Mouse (Mus musculus): ENCODE measurements around the gene Dync1i2. TPM values are rescaled to one million over a fixed set of nuclear protein-coding genes. Genes with fewer than 3 reads are reported as not detected.
A peak's percentile ranks its signal among the peaks of the same experiment; 100 is the strongest.

Dync1i2 gene
- 69.3 and 71.0 TPM in 2 replicates for polyA plus RNA-seq (2015; fragmentation: Nextera tagmentation; extraction: Ambion mirVana)

DNA sequence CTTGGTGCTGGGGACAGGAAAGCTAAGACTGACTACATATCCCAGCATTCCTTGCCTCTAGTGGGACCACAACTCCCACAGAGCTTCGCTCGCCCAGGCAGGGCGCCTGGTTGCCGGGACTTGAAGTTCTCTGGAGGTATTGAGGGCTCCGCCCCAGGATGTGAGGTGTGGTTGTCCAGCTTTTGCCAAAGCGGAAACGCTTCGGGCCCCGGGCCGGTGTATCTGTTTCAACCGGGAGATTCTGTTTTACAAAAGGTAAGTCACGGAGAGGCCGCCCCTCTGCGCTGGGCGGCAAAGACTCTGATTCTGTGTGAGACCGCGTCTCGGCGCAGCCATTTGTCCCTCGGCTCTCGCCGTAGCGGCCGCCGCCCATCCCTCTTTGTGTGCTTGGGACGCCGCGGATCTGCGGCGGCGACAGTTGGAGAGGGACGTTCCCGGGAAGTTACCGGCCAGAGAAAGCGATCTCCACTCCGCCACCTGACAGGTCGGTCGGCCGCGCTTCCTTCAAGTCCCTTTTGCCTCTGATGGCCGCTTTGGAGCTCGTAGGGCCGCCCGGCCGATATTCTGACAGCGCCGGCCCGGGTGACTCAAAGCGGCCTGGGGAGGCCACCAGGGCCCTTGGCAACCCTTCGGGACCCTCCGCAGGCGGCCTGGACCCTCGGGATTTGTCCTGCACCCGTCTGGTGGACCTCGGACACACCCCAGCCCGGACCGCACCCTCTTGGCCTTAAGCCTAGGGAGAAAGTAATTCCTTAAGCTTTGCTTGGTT lies at the start of gene Dync1i2:
Dync1i2 (plus strand) TSS at position 116 of the 769 bp plus-strand sequence.
- Histone ChIP-seq H3K9me3 (ENCODE audit: control insufficient read depth, low read length) (no peaks in the 10 kb centered on the region), H3K9ac (ENCODE audit: low read depth, low read length) (peak within 1 kb of the TSS; percentile 93), H3K27me3 (replicated peaks; ENCODE audit: control insufficient read depth, insufficient read depth, low read length) (no peaks in the 10 kb centered on the region), H3K4me2 (ENCODE audit: low read depth, low read length) (peak within 1 kb of the TSS; percentile 58), H3K4me1 (ENCODE audit: control insufficient read depth, insufficient read depth, low read length) (no peaks in the 10 kb centered on the region), H3K36me3 (ENCODE audit: control insufficient read depth, insufficient read depth, low read length) (no peaks in the 10 kb centered on the region), H3K4me3 (ENCODE audit: low read length) (peak within 1 kb of the TSS; percentile 99), H3K27ac (ENCODE audit: low read length) (peak within 1 kb of the TSS; percentile 86)
- WGBS = under 1% methylated on average over 57 of the region's 57 CpGs
- ATAC-seq = peak; percentile 100

DNA sequence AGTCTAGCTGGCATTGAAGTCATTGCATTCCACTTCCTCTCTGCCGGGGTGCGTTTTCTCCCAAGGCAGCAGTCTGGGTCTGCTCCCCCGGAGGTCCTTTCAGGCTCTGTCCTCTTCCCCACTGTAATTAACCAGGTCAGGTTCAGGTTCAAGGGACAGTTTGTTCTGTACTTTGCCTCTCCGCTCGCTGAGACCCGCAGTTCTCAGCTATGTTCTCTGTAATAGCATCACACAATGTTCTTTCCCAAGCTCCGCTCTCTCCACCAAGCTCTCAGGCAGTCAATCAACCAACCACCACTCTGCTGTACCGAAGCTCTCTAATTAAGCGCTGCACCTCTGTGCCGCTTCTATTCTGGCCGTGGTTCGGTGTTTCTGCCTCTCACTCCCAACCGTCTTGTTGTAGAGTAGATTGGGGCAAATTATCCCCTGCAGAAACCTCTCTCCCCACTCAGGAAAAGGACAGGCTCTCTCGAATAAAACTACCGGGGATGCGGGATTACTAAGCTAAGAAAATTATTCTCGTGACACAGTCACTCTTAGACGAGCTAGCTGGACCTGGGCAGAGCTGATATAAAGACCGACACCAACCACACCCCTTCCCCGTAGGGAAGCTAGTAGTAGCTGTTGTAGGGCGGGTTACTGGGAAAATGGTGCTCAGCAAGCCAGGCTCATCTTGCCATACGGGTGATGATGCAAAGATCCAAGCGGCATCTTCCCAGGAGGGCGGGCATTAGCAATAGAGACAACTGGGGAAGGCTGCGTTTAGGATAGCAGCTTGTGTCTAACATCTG lies 48.5 kb upstream of the Dync1i2 start:
- Histone ChIP-seq H3K27ac (ENCODE audit: low read length) (no peak overlapping the region), H3K4me2 (ENCODE audit: low read depth, low read length) (no peak overlapping the region), H3K9me3 (ENCODE audit: control insufficient read depth, low read length) (no peaks in the 10 kb centered on the region), H3K4me1 (ENCODE audit: control insufficient read depth, insufficient read depth, low read length) (no peaks in the 10 kb centered on the region), H3K36me3 (ENCODE audit: control insufficient read depth, insufficient read depth, low read length) (no peaks in the 10 kb centered on the region), H3K9ac (ENCODE audit: low read depth, low read length) (no peak overlapping the region), H3K4me3 (ENCODE audit: low read length) (no peak overlapping the region), H3K27me3 (replicated peaks; ENCODE audit: control insufficient read depth, insufficient read depth, low read length) (no peaks in the 10 kb centered on the region)
- WGBS = 80% methylated on average over 25 of the region's 25 CpGs
- no peak for ATAC-seq

DNA sequence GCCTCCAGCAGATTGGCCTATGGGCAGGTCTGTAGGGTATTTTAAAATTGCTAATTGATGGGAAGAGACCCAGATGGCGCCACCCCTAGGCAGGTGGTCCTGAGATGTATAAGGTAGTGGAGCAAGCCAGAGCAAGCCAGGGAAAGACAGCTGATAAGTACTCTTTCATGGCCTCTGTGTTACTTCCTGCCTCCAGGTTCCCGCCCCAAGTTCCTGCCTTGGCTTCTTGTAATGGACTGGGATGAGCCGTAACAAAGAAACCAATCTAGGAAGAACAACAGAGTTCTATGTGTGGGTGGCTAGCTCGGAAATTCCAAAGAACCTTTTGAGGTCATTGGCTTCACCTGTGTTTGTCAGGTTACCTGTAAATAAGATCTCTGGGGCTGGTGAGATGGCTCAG lies 44.3 kb upstream of the Dync1i2 start:
- Histone ChIP-seq H3K27ac (ENCODE audit: low read length) (no peak overlapping the region), H3K4me2 (ENCODE audit: low read depth, low read length) (no peak overlapping the region), H3K9me3 (ENCODE audit: control insufficient read depth, low read length) (no peaks in the 10 kb centered on the region), H3K36me3 (ENCODE audit: control insufficient read depth, insufficient read depth, low read length) (no peaks in the 10 kb centered on the region), H3K9ac (ENCODE audit: low read depth, low read length) (no peak overlapping the region), H3K27me3 (replicated peaks; ENCODE audit: control insufficient read depth, insufficient read depth, low read length) (no peaks in the 10 kb centered on the region), H3K4me3 (ENCODE audit: low read length) (no peak overlapping the region), H3K4me1 (ENCODE audit: control insufficient read depth, insufficient read depth, low read length) (no peaks in the 10 kb centered on the region)
- 80% methylated on average over 4 of the region's 4 CpGs for WGBS
- no peak for ATAC-seq

DNA sequence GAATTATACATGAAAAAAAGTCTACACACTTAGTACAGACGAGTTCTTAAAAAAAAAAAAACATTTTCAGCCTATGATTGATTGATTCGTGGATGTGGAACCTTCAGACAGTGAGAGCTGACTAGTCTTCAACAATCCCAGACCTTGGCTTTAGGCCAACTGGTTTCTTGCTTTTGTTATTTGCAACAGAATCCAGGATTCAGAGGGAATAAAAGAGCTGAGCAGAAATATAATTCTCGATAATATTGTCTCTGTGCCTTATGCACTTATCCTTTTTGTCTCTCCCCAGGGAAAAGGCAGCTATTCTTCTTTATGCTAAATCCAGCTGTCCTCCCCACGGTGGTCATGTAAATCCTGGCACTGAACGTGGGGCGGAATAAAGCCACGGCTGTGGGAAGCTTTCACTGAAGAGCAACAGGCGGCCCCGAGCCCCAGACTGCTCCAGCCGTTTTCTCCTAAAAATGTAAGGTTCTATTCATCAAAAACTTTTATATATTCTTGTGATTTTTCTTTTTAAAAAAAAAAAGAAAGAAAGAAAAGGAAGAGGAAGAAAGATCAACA lies 43.0 kb upstream of the Dync1i2 start:
- no peaks in the 10 kb centered on the region for H3K9me3 ChIP-seq (ENCODE audit: control insufficient read depth, low read length)
- H3K4me1 ChIP-seq (ENCODE audit: control insufficient read depth, insufficient read depth, low read length) = no peaks in the 10 kb centered on the region
- no peak overlapping the region for H3K9ac ChIP-seq (ENCODE audit: low read depth, low read length)
- H3K36me3 ChIP-seq (ENCODE audit: control insufficient read depth, insufficient read depth, low read length) = no peaks in the 10 kb centered on the region
- H3K27me3 ChIP-seq (replicated peaks; ENCODE audit: control insufficient read depth, insufficient read depth, low read length) = no peaks in the 10 kb centered on the region
- no peak overlapping the region for H3K4me3 ChIP-seq (ENCODE audit: low read length)
- no peak overlapping the region for H3K27ac ChIP-seq (ENCODE audit: low read length)
- no peak for ATAC-seq
- 41% methylated on average over 10 of the region's 10 CpGs for WGBS
- H3K4me2 ChIP-seq (ENCODE audit: low read depth, low read length) = no peak overlapping the region

DNA sequence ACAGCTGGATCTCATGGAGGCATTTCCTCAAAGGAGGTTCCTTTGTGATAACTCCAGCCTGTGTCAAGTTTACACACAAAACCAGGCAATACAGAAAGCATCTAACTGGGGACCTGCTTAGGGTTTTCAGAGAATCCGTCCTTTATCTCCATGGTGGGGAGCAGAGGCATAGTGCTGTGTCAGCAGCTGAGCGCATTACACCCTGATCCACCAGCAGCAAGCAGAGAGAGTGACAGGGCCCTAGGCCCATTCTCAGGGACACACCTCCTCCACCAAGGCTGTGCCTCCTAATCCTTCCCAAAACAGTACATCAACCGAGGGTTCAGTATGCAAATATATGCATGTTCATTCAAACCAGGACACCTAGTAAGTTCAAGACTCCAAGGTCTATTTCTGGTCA lies 38.5 kb upstream of the Dync1i2 start:
- Histone ChIP-seq H3K4me3 (ENCODE audit: low read length) (no peak overlapping the region), H3K4me1 (ENCODE audit: control insufficient read depth, insufficient read depth, low read length) (no peaks in the 10 kb centered on the region), H3K27ac (ENCODE audit: low read length) (no peak overlapping the region), H3K36me3 (ENCODE audit: control insufficient read depth, insufficient read depth, low read length) (no peaks in the 10 kb centered on the region), H3K9ac (ENCODE audit: low read depth, low read length) (no peak overlapping the region), H3K27me3 (replicated peaks; ENCODE audit: control insufficient read depth, insufficient read depth, low read length) (no peaks in the 10 kb centered on the region), H3K4me2 (ENCODE audit: low read depth, low read length) (no peak overlapping the region), H3K9me3 (ENCODE audit: control insufficient read depth, low read length) (no peaks in the 10 kb centered on the region)
- 66% methylated on average over 3 of the region's 3 CpGs for WGBS
- ATAC-seq = no peak

DNA sequence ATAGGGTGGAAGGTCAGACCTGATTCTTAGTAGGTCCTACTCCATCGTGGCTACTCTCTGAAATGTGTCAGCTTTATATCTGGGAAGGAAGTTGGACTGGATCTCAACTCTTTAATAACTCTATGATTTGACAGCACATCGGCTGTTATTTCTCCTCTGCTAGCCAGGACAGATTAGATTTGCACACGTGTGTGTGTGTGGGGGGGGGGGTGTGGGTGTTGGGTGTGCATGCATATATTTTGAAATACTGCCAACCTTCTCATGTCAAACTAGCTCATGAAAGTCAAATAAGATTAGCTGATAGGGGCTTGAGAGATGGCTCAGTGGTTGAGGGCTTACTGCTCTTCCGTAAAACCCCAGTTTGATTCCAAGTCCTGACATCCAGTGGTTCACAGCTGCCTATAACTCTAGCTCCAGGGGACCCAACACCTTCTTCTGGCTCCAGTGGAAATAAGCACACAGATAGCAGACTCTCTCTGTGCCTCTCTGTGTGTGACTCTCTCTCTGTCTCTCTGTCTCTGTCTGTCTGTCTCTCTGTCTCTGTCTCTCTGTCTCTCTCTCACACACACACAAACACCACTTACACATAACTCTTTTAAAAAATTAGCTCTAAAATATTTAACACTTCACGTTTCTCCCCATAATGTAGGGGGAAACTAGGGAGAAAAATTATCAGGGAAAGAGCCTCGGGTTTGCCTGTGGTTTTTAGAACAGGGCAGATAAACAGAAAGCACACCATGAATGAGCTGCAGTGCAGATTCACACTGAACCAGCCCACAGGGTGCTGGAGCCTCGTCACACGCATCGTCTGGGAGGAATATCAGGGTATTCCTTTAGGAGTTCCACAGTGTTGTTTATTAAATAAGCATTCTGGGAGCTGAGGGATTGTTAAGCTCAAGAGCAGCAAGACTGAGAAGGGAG lies 34.9 kb upstream of the Dync1i2 start:
- H3K27ac ChIP-seq (ENCODE audit: low read length) = no peak overlapping the region
- no peak overlapping the region for H3K9ac ChIP-seq (ENCODE audit: low read depth, low read length)
- no peaks in the 10 kb centered on the region for H3K36me3 ChIP-seq (ENCODE audit: control insufficient read depth, insufficient read depth, low read length)
- no peaks in the 10 kb centered on the region for H3K9me3 ChIP-seq (ENCODE audit: control insufficient read depth, low read length)
- no peak for ATAC-seq
- H3K4me1 ChIP-seq (ENCODE audit: control insufficient read depth, insufficient read depth, low read length) = no peaks in the 10 kb centered on the region
- WGBS = 60% methylated on average over 9 of the region's 9 CpGs
- H3K27me3 ChIP-seq (replicated peaks; ENCODE audit: control insufficient read depth, insufficient read depth, low read length) = no peaks in the 10 kb centered on the region
- no peak overlapping the region for H3K4me2 ChIP-seq (ENCODE audit: low read depth, low read length)
- H3K4me3 ChIP-seq (ENCODE audit: low read length) = no peak overlapping the region

DNA sequence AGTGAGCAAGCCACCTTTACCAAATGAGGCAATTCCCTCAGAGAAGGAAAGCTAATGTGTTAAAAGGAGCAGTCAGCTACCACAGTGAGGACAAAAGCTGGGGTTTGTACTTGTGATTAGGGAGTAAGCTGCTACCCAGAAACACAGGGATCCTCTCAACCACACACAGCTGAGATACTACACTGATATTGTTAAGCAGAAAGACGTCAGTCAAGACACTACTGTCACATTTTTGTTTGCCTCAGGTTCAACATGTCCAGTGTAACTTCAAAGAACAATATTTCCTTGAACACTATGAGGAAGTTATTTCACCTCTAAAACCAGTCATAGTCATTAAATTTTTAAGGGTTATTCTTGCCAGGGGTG lies 34.3 kb upstream of the Dync1i2 start:
- H3K4me3 ChIP-seq (ENCODE audit: low read length) = no peak overlapping the region
- H3K36me3 ChIP-seq (ENCODE audit: control insufficient read depth, insufficient read depth, low read length) = no peaks in the 10 kb centered on the region
- H3K4me2 ChIP-seq (ENCODE audit: low read depth, low read length) = no peak overlapping the region
- no peak overlapping the region for H3K9ac ChIP-seq (ENCODE audit: low read depth, low read length)
- WGBS = 76% methylated on average over 1 of the region's 1 CpGs
- H3K27me3 ChIP-seq (replicated peaks; ENCODE audit: control insufficient read depth, insufficient read depth, low read length) = no peaks in the 10 kb centered on the region
- ATAC-seq = no peak
- no peak overlapping the region for H3K27ac ChIP-seq (ENCODE audit: low read length)
- H3K4me1 ChIP-seq (ENCODE audit: control insufficient read depth, insufficient read depth, low read length) = no peaks in the 10 kb centered on the region
- H3K9me3 ChIP-seq (ENCODE audit: control insufficient read depth, low read length) = no peaks in the 10 kb centered on the region

DNA sequence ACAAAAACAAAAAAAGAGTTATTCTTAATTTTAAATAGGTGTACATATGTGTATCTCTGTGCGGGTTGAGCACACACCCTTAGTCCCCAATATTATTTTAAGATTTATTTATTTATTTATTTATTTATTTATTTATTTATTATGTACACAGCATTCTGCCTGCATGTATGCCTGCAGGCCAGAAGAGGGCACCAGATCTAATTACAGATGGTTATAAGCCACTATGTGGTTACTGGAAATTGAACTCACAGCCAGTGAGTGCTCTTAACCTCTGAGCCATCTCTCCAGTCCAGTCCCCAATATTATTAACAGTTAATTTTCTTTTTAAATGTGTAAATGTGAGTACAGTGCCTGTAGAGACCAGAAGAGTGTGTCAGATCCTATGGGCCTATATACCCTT lies 33.7 kb upstream of the Dync1i2 start:
- H3K4me2 ChIP-seq (ENCODE audit: low read depth, low read length) = no peak overlapping the region
- 100% methylated on average over 1 of the region's 1 CpGs for WGBS
- H3K4me1 ChIP-seq (ENCODE audit: control insufficient read depth, insufficient read depth, low read length) = no peaks in the 10 kb centered on the region
- H3K9ac ChIP-seq (ENCODE audit: low read depth, low read length) = no peak overlapping the region
- H3K27ac ChIP-seq (ENCODE audit: low read length) = no peak overlapping the region
- ATAC-seq = no peak
- no peaks in the 10 kb centered on the region for H3K36me3 ChIP-seq (ENCODE audit: control insufficient read depth, insufficient read depth, low read length)
- no peaks in the 10 kb centered on the region for H3K27me3 ChIP-seq (replicated peaks; ENCODE audit: control insufficient read depth, insufficient read depth, low read length)
- H3K9me3 ChIP-seq (ENCODE audit: control insufficient read depth, low read length) = no peaks in the 10 kb centered on the region
- no peak overlapping the region for H3K4me3 ChIP-seq (ENCODE audit: low read length)

DNA sequence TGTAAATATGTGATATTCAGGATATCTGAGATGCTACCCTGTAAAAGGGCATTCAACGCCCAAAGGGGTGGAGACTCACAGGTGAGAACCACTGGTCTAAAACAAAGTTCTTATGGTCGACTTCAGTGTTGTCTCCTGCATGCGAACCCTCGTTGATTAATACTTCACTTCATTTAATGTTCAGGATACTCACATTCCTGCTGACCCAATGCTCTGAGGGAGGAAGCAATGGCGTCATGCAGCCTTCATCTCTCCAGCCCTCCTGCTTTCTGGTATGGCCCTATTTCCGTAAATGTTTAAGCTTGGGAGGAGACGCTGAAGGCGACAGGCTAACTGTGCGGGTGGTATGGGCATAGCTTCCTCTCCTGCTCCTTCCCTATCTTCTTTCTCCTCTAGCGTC lies 31.8 kb upstream of the Dync1i2 start:
- no peak overlapping the region for H3K27ac ChIP-seq (ENCODE audit: low read length)
- H3K27me3 ChIP-seq (replicated peaks; ENCODE audit: control insufficient read depth, insufficient read depth, low read length) = no peaks in the 10 kb centered on the region
- no peaks in the 10 kb centered on the region for H3K36me3 ChIP-seq (ENCODE audit: control insufficient read depth, insufficient read depth, low read length)
- no peak for ATAC-seq
- H3K4me2 ChIP-seq (ENCODE audit: low read depth, low read length) = no peak overlapping the region
- no peak overlapping the region for H3K4me3 ChIP-seq (ENCODE audit: low read length)
- H3K9me3 ChIP-seq (ENCODE audit: control insufficient read depth, low read length) = no peaks in the 10 kb centered on the region
- H3K9ac ChIP-seq (ENCODE audit: low read depth, low read length) = no peak overlapping the region
- 76% methylated on average over 10 of the region's 10 CpGs for WGBS
- no peaks in the 10 kb centered on the region for H3K4me1 ChIP-seq (ENCODE audit: control insufficient read depth, insufficient read depth, low read length)
